In genomic region chr5:23830897-23831752, GRCm38 (mm10) we compare ENCODE assay signal across 8 mouse cellular contexts. TPM values are rescaled to one million over a fixed set of nuclear protein-coding genes. Genes with fewer than 3 reads are reported as not detected.
DNase-seq lines count a peak whose midpoint lies in the region; ATAC-seq lines count a peak whose summit lies in the region.

No protein-coding gene starts in this region.

- peak; percentile 73 to 86 for DNase-seq in cerebellum, postnatal 14 days
- DNase-seq in cerebellum, adult 8-10 months: no peak
- DNase-seq in retina, postnatal 1 day: peak; percentile 48
- DNase-seq in retina, embryonic 14.5 days (ENCODE audit: low spot score): no peak
- peak; percentile 25 for DNase-seq in limb, embryonic 11.5 days (ENCODE audit: low spot score)
- no peak for DNase-seq in frontal cortex, postnatal 10 days (ENCODE audit: low spot score in 2 of 2)

- H3K4me2 ChIP-seq in hindbrain, embryonic 12.5 days (replicated peaks): peak overlapping the region; percentile 40
- 0 out of 2 replicates have a peak overlapping the region, but pooled peaks have one; percentile 5 for H3K4me2 ChIP-seq in limb, embryonic 11.5 days (ENCODE audit: low read depth, severe bottlenecking)
- peak overlapping the region; percentile 26 for H3K4me2 ChIP-seq in neural tube, embryonic 14.5 days (ENCODE audit: low read depth, low read length)

- 40% methylated on average over 58 of the region's 58 CpGs for WGBS in hindbrain, embryonic 12.5 days
- 35% methylated on average over 58 of the region's 58 CpGs for WGBS in limb, embryonic 11.5 days
- 41% methylated on average over 58 of the region's 58 CpGs for WGBS in neural tube, embryonic 14.5 days

- H3K4me3 ChIP-seq in hindbrain, embryonic 12.5 days: peak overlapping the region; percentile 12; the same call in 1 of the 2 replicates
- no peak overlapping the region for H3K4me3 ChIP-seq in limb, embryonic 11.5 days (ENCODE audit: low read depth, low read length)
- H3K4me3 ChIP-seq in neural tube, embryonic 14.5 days (ENCODE audit: low read depth, low read length): no peak overlapping the region

- peaks cover 23% of the 10 kb centered on the region for H3K27me3 ChIP-seq in hindbrain, embryonic 12.5 days
- H3K27me3 ChIP-seq in limb, embryonic 11.5 days (ENCODE audit: control insufficient read depth, insufficient read depth, low read length): peaks cover 7% of the 10 kb centered on the region; the same call in 1 of the 2 replicates
- H3K27me3 ChIP-seq in neural tube, embryonic 14.5 days (ENCODE audit: control insufficient read depth, insufficient read depth, low read length): no peaks in the 10 kb centered on the region

- H3K36me3 ChIP-seq in hindbrain, embryonic 12.5 days: no peaks in the 10 kb centered on the region
- H3K36me3 ChIP-seq in limb, embryonic 11.5 days (ENCODE audit: control insufficient read depth, insufficient read depth, low read length): no peaks in the 10 kb centered on the region
- H3K36me3 ChIP-seq in neural tube, embryonic 14.5 days (ENCODE audit: control insufficient read depth, insufficient read depth, low read length): no peaks in the 10 kb centered on the region

- no peaks in the 10 kb centered on the region for H3K9me3 ChIP-seq in hindbrain, embryonic 12.5 days (replicated peaks)
- no peaks in the 10 kb centered on the region for H3K9me3 ChIP-seq in limb, embryonic 11.5 days (ENCODE audit: control insufficient read depth, low read length)
- no peaks in the 10 kb centered on the region for H3K9me3 ChIP-seq in neural tube, embryonic 14.5 days (ENCODE audit: control insufficient read depth, low read length)

- 0 out of 2 replicates have a peak overlapping the region, but pooled peaks have one; percentile 2 for H3K9ac ChIP-seq in hindbrain, embryonic 12.5 days
- no peak overlapping the region for H3K9ac ChIP-seq in limb, embryonic 11.5 days (ENCODE audit: low read length)
- no peak overlapping the region for H3K9ac ChIP-seq in neural tube, embryonic 14.5 days (replicated peaks; ENCODE audit: low read depth, low read length)

- no peak overlapping the region for H3K27ac ChIP-seq in hindbrain, embryonic 12.5 days
- H3K27ac ChIP-seq in limb, embryonic 11.5 days (replicated peaks; ENCODE audit: low read depth, low read length): no peak overlapping the region
- H3K27ac ChIP-seq in neural tube, embryonic 14.5 days (ENCODE audit: low read depth, low read length): no peak overlapping the region

- H3K4me1 ChIP-seq in hindbrain, embryonic 12.5 days: 0 out of 2 replicates have a peak, but pooled peaks cover under 1% of the 10 kb centered on the region
- no peaks in the 10 kb centered on the region for H3K4me1 ChIP-seq in limb, embryonic 11.5 days (ENCODE audit: control insufficient read depth, insufficient read depth, low read length)
- H3K4me1 ChIP-seq in neural tube, embryonic 14.5 days (ENCODE audit: control insufficient read depth, insufficient read depth, low read length): no peaks in the 10 kb centered on the region

- ATAC-seq in hindbrain, embryonic 12.5 days (ENCODE audit: low FRiP score): no peak
- ATAC-seq in limb, embryonic 11.5 days (ENCODE audit: insufficient number of reproducible peaks, low FRiP score, low TSS enrichment, low read depth): no peak
- peak; percentile 46; the same call in 1 of the 2 replicates for ATAC-seq in neural tube, embryonic 14.5 days (ENCODE audit: low read depth)

RNA-seq across cellular contexts. Expression of gene Tomm7, which starts 12.8 kb away (rescaled TPM):
- 91.8 and 104 TPM in 2 replicates for polyA plus RNA-seq in hindbrain, embryonic 12.5 days (2016; fragmentation: Nextera tagmentation; extraction: Ambion mirVana)
- polyA plus RNA-seq in limb, embryonic 11.5 days (2014; fragmentation: Nextera tagmentation; extraction: Ambion mirVana): 145 and 153 TPM in 2 replicates
- polyA plus RNA-seq in neural tube, embryonic 14.5 days (2014; fragmentation: Nextera tagmentation; extraction: Ambion mirVana): 79.4 and 81.1 TPM in 2 replicates

RNA-seq across cellular contexts. Expression of gene Rint1, which starts 43.6 kb away (rescaled TPM):
- 39.6 and 40.1 TPM in 2 replicates for polyA plus RNA-seq in hindbrain, embryonic 12.5 days (2016; fragmentation: Nextera tagmentation; extraction: Ambion mirVana)
- 31.2 and 33.6 TPM in 2 replicates for polyA plus RNA-seq in limb, embryonic 11.5 days (2014; fragmentation: Nextera tagmentation; extraction: Ambion mirVana)
- polyA plus RNA-seq in neural tube, embryonic 14.5 days (2014; fragmentation: Nextera tagmentation; extraction: Ambion mirVana): 27.5 and 31.1 TPM in 2 replicates

RNA-seq across cellular contexts. Expression of gene Pus7, which starts 47.6 kb away (rescaled TPM):
- polyA plus RNA-seq in hindbrain, embryonic 12.5 days (2016; fragmentation: Nextera tagmentation; extraction: Ambion mirVana): 24.1 and 25.6 TPM in 2 replicates
- polyA plus RNA-seq in limb, embryonic 11.5 days (2014; fragmentation: Nextera tagmentation; extraction: Ambion mirVana): 34.5 and 38.2 TPM in 2 replicates
- polyA plus RNA-seq in neural tube, embryonic 14.5 days (2014; fragmentation: Nextera tagmentation; extraction: Ambion mirVana): 19.1 and 22.4 TPM in 2 replicates

Comparison
In these comparisons a context has a peak if more than half of its experiments do, and no peak if none do; other contexts are left out.
1. DNase-seq: peak in cerebellum, postnatal 14 days (2 of 2), retina, postnatal 1 day (single experiment) and limb, embryonic 11.5 days (single experiment); none in cerebellum, adult 8-10 months (single experiment), retina, embryonic 14.5 days (single experiment) and frontal cortex, postnatal 10 days (0 of 2).
2. Peak in every context shown above with its lines, with median percentiles within 50 percentile points of each other: H3K4me2 ChIP-seq.